Mouse (Mus musculus): ENCODE measurements around the gene Rnf123.
"Not testable (repeated sequence)": the region's sequence is repeated elsewhere in the genome, so short reads cannot be mapped to it uniquely, and the experiment has no call there.

The Rnf123 gene

DNA sequence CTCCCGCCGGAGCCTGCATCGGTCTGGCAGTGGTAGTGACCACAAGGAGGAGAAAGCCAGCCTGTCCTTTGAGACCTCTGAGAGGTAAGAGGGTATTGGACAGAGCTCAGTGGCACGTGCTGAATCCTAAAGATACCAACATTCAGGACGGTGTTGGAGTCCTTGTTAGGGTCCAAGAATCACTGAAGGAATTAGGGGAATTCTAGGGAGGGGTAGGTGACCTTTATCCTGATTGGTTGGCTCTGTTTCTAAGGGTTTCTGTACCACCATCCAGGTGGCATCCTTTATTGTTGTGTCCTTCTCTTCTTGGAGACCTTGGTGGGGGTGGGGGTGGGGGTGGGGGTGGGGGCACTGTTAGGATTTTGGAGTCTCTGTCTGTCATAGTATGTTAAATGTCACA is 51.0 kb downstream of the Rnf123 start:
- DNase-seq, result no peak

DNA sequence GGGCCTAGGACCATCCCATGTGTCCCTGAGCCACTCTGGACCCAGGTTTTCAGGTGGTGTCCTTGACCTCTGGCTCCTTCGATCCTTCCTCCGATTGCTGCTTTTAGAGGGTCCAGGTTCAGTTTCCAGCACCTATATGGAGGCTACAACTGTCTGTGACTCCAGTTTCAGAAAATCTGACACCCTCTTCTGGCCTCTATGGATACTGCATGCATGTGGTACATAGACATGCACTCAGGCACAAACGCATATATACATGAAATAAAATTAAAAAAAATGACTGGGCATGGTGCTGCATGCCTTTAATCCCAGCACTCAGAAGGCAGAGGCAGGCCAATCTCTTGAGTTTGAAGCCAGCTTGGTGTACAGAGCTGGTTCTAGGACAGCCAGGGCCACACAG is 55.3 kb downstream of the Rnf123 start:
- DNase-seq, result no peak

DNA sequence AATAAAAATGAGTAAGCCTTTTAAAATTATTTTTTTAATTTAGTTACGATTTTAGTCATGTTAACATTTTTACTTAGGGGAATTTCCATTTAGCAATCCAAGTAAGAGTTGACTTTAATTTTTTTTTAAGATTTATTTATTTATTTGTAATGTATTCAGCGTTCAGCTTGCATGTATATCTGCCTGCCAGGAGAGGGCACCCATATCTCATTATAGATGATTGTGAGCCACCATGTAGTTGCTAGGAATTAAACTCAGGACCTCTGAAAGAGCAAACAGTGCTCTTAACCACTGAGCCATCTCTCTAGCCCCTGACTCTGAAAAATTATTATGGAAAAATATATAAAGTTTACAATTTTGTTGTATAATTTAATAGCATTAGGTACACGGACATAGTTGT is 56.6 kb downstream of the Rnf123 start:
- no peak for DNase-seq

DNA sequence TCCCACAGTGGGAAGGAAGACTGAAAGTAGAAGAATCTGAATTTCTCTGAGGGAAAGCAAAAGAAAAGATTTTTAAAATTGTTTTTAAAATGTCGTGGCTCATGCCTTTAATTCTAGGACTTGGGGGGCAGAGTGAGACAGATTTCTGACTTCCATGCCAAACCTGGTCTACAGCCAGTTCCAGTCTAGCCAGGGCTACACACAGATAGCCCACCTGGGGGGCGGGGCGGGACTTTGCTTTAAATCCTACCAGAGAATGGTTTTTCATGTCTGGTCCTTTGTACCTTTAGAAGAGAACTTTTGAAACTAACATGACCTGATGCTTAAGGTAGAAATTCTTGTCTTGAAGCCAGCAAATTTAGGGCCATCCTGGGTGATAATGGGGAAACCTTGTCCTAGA is 59.9 kb downstream of the Rnf123 start:
- DNase-seq, result no peak

DNA sequence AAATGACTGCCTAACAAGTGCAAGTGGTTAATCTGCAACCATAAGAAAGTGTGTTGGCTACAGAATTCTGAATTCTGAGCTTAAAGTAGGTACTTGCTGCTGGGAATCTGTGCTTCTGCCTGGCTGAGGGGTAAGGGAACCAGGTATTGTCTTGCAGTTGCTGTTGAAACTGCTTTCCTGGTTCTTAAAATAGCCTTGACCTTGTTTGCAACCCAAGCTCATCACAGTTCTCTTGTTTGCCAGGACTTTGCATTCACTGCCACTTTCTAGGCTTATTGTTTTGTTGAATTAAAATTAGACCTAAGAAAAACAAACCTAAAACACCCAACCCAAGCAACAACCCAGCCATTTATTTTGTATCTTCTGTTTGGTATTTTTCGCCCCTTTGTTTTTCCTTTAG is 62.4 kb downstream of the Rnf123 start:
- DNase-seq, result no peak

DNA sequence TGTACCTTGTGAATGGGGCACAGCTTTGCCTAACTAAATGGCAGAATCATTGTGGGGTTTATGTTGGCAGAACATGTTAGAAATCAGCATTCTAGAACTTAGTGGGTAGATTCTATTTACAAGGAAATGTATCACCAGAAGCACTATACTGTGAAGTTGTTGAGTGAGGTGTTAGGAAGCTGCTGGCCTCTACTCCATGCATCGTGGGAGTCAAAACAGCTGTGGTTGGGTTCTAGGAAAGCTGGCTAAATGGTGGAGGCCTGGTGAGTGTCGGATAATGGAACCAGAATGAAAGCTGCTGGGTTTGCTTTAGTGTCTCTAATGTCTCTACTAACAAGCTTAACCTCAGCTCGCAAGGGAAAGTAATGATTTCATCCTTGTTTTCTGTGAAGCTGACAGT is 66.0 kb downstream of the Rnf123 start:
- no peak for DNase-seq

DNA sequence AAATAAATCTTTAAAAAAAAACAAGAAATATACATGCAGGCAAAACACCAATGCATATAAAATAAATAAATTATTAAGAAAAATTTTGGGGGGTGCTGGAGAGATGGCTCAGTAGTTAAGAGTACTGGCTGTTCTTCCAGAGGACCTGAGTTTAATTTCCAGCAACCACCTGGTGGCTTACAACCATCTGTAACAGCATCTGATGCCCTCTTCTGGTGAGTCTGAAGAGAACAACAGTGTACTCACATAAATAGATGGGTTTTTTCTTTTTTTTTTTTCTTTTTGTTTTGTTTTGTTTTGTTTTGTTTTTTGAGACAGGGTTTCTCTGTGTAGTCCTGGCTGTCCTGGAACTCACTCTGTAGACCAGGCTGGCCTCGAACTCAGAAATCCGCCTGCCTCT is 69.6 kb downstream of the Rnf123 start:
- not testable (repeated sequence) for DNase-seq

DNA sequence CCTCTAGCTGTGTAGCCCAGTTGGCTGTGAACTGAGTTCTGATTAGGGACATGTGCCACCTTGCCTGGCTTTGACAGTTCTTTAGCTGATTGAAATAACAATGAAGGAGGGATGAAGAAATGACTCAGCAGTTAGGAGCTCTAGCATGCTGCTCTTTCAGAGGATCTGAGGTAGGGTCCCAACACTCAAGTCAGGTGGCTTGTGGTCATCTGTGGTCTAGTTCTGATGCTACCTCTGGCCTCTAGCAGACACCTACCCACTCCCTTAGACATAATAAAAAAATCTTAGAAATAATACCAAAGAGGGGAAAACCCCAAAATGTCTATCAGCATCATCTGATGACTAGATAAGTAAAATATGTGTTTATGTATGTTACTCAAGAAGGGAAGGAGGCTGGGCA is 72.8 kb downstream of the Rnf123 start:
- no peak for DNase-seq

DNA sequence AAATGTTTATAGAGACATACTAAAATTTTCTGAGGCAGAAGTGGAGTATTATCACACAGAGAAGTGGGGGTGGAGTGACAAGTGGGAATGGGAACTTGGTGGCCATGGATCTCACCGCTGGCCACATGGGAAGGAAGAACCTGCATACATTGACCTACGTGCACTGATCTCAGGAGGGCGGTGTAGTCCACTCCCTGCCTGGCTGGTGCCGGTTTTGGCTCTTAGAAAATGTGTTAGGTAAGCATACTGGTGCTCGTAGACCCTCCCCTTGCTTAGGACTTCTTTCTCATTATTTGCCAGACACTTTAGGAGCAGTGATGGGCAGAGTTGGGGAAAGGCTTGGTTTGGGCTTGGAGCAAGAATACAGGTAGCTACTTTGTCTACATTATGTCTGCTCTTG is 75.1 kb downstream of the Rnf123 start:
- DNase-seq, result no peak

DNA sequence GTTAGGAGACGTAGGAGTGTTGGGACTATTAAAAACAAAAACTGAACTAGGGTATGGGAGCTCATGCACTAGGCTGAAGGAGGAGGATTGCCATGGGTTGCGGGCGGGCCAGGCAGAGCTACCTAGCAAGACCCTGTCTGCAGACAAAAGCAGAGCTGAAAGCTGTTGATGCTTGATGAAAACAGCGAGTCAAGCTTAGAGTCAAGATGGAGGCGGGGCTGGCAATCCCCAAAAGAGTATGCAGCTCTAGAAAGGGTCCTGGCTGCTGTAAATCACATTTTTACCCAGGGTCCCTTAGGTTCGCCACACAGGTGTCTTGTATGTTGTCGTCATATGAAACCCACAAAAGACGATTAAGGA is 79.6 kb downstream of the Rnf123 start:
- DNase-seq, result no peak

DNA sequence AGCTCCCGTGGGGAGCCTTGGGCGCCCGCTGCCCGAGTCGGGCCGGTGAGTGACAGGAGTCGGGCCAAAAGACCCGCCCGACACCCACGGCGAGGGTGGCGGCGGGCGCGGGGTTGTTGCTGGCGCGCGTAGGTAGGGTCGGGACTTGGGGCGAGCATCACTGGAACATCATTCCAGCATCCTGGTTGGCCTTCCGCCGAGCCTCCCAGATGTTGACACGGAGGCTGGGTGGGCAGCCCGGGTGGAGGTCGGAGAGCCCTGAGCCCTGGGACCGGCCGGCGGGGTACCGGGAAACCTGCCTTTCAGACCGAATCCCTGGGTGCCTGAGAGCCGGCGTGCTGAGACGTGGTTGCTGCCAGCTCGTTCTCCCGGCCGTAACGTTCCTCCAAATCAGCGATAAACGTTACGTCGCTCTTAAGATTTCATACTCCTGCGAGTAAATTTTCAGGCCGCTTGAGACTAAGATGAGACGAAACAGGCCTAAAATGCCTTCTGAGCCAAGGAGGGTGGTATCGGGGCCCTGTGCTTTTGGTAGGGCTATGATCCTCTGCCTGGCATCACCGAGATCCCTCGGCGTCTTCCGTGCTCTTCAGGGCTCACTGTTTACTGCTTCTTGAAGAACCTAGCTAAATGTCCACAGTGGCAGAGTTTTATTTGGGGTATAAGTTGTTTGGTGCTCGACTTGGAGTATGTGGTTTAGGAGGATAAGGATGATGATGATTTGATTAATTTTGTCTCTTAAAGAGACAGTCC is 80.2 kb downstream of the Rnf123 start:
- DNase-seq, result no peak

DNA sequence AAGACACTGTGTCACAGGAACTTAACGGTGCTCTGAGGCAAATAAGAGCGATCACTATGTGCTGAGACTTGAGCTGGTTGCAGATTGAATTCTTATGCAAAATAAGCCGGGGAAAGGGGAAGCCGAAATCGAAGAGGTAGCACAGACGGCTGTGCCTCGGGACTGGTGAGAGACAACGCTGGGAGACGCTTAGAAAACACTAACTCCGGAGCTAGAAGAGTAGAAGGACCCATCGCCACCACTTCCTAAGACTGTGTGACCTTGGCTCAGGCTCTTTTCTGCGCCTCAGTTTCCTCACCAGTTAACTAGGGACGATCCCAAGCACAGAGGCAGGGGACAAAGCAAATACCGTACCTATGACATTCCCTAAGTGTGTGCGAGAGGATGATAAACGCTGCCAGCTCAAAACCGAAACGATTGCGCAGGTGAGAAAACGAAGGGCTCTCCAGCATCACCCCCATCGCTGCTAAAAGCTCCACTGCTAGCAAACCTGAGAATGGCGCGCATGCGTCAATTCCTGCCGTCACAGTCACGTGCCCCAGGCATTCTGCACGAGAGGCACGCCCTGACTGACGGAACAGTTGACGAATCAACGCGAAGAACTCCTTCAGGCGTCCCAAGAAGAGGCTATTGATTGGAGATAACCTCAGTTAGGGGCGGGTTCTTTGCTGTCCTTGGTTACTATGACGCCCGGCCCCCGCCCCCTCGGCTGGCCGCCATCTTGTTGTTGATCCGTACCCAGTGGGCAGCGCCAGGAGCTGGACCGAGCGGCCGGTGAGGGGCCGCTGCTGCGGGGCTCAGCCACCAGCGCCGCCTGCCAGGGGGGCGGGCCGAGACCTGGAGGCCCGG is 81.0 kb downstream of the Rnf123 start, which contains the start of gene Ip6k1:
Ip6k1 (plus strand) TSS at position 580 of the 849 bp plus-strand sequence.
- DNase-seq, result peak; percentile 100

Measured in kidney, postnatal 10 days (tissue).